Mouse (Mus musculus): ENCODE measurements at regions not wholly inside any gene's neighbourhood (a gene's known extent, or its start where the extent isn't known, plus 50 kb on each side); places are given as distances from the start of the nearest gene placed in this dataset.

GRCm38 (mm10) chr5:84687534-84687933 is 270.4 kb upstream of the Epha5 start (continued):
- TF ChIP-seq BHLHE40 (IDR thresholded peaks at IDR 0.05; ENCODE audit: low read depth, low read length): peak; percentile 90
- TF ChIP-seq IRF4 (IDR thresholded peaks at IDR 0.05; ENCODE audit: low read depth, low read length): peak; percentile 86
- TF ChIP-seq JUN (IDR thresholded peaks at IDR 0.05; ENCODE audit: insufficient read depth, low read depth, low read length): peak; percentile 73
- no peak for TF ChIP-seq UBTF (IDR thresholded peaks at IDR 0.05; ENCODE audit: low read depth, low read length)

GRCm38 (mm10) chr5:84655171-84655570 is 238.0 kb upstream of the Epha5 start:
- H3K9ac ChIP-seq (ENCODE audit: insufficient read depth, low read depth): no peak overlapping the region
- H3K79me2 ChIP-seq (replicated peaks; ENCODE audit: control insufficient read depth, extremely low read depth, insufficient read depth, poor library complexity, severe bottlenecking): no peaks in the 10 kb centered on the region
- no peak overlapping the region for H3K4me2 ChIP-seq (ENCODE audit: insufficient read depth, low read depth, poor library complexity, severe bottlenecking)
- H3K27me3 ChIP-seq (replicated peaks): no peaks in the 10 kb centered on the region
- in situ Hi-C loops (cut with MboI; ENCODE audit: low pct_ligation_motif_present, low pct_unique_long_range_greater_than_20kb, low sequenced_read_pairs) (no loop called here), dilution Hi-C loops (cut with MboI; ENCODE audit: extremely low pct_ligation_motif_present, extremely low pct_unique_long_range_greater_than_20kb, low sequenced_read_pairs) (no loop called here)
- no peak overlapping the region for H3K4me3 ChIP-seq (replicated peaks in 1 of 3; ENCODE audit: low read depth in 2 of 3, low read length in 2 of 3, poor library complexity in 1 of 3)
- H3K36me3 ChIP-seq (replicated peaks in 1 of 2; ENCODE audit: control insufficient read depth in 1 of 2, insufficient read depth in 1 of 2, low read length in 1 of 2): no peaks in the 10 kb centered on the region
- TF ChIP-seq POLR2A (IDR thresholded peaks at IDR 0.05; ENCODE audit: low read depth, low read length) (no peak), MYC (IDR thresholded peaks at IDR 0.05; ENCODE audit: low read depth, low read length) (no peak), BHLHE40 (IDR thresholded peaks at IDR 0.05; ENCODE audit: low read depth, low read length) (no peak), JUN (IDR thresholded peaks at IDR 0.05; ENCODE audit: insufficient read depth, low read depth, low read length) (no peak), SIN3A (IDR thresholded peaks at IDR 0.05; ENCODE audit: low read length) (no peak), ZKSCAN1 (IDR thresholded peaks at IDR 0.05; ENCODE audit: borderline replicate concordance, low read depth, low read length) (no peak), ZC3H11A (IDR thresholded peaks at IDR 0.05; ENCODE audit: low read depth, low read length) (no peak), MAFK (IDR thresholded peaks at IDR 0.05; ENCODE audit: insufficient replicate concordance, low read length) (no peak), ZNF384 (IDR thresholded peaks at IDR 0.05; ENCODE audit: low read depth, low read length) (no peak), USF2 (conservative IDR thresholded peaks at IDR 0.05; ENCODE audit: low read depth, low read length) (no peak), ETS1 (conservative IDR thresholded peaks at IDR 0.05; ENCODE audit: low read depth, low read length) (no peak), HCFC1 (IDR thresholded peaks at IDR 0.05; ENCODE audit: low read depth, low read length) (no peak), UBTF (IDR thresholded peaks at IDR 0.05; ENCODE audit: low read depth, low read length) (no peak), IRF4 (IDR thresholded peaks at IDR 0.05; ENCODE audit: low read depth, low read length) (no peak), JUND (conservative IDR thresholded peaks at IDR 0.05; ENCODE audit: low read depth, low read length) (no peak)
- peaks cover 7% of the 10 kb centered on the region for H3K9me3 ChIP-seq (replicated peaks; ENCODE audit: low read length)
- H3K4me1 ChIP-seq (ENCODE audit: control insufficient read depth in 1 of 2, insufficient read depth in 2 of 2): no peaks in the 10 kb centered on the region
- DNase-seq (ENCODE audit: extremely low read depth): no peak
- H3K27ac ChIP-seq (ENCODE audit: insufficient read depth, low read depth): no peak overlapping the region

- dilution Hi-C loops (cut with MboI; ENCODE audit: extremely low pct_ligation_motif_present, extremely low pct_unique_long_range_greater_than_20kb, low sequenced_read_pairs): no loop called here
Observed at GRCm38 (mm10) chr5:84635502-84635901, 218.3 kb upstream of the Epha5 start.

More at GRCm38 (mm10) chr5:84635502-84635901, 218.3 kb upstream of the Epha5 start:
- no peak overlapping the region for H3K9ac ChIP-seq (ENCODE audit: insufficient read depth, low read depth)
- no peaks in the 10 kb centered on the region for H3K79me2 ChIP-seq (replicated peaks; ENCODE audit: control insufficient read depth, extremely low read depth, insufficient read depth, poor library complexity, severe bottlenecking)
- H3K27me3 ChIP-seq (replicated peaks): no peaks in the 10 kb centered on the region
- TF ChIP-seq TBP (conservative IDR thresholded peaks at IDR 0.05; ENCODE audit: low read depth, low read length) (no peak), RCOR1 (conservative IDR thresholded peaks at IDR 0.05; ENCODE audit: low read depth, low read length) (no peak), POLR2A (IDR thresholded peaks at IDR 0.05; ENCODE audit: low read depth, low read length) (no peak), ETS1 (conservative IDR thresholded peaks at IDR 0.05; ENCODE audit: low read depth, low read length) (no peak), USF2 (conservative IDR thresholded peaks at IDR 0.05; ENCODE audit: low read depth, low read length) (no peak), ZMIZ1 (IDR thresholded peaks at IDR 0.05; ENCODE audit: low read depth, low read length) (no peak)
- peaks cover 18% of the 10 kb centered on the region for H3K9me3 ChIP-seq (replicated peaks; ENCODE audit: low read length)
- no peaks in the 10 kb centered on the region for H3K36me3 ChIP-seq (replicated peaks in 1 of 2; ENCODE audit: control insufficient read depth in 1 of 2, insufficient read depth in 1 of 2, low read length in 1 of 2)
- in situ Hi-C loops (cut with MboI; ENCODE audit: low pct_ligation_motif_present, low pct_unique_long_range_greater_than_20kb, low sequenced_read_pairs): no loop called here
- H3K4me2 ChIP-seq (ENCODE audit: insufficient read depth, low read depth, poor library complexity, severe bottlenecking): no peak overlapping the region
- no peak overlapping the region for H3K4me3 ChIP-seq (replicated peaks in 1 of 3; ENCODE audit: low read depth in 2 of 3, low read length in 2 of 3, poor library complexity in 1 of 3)
- H3K4me1 ChIP-seq (ENCODE audit: control insufficient read depth in 1 of 2, insufficient read depth in 2 of 2): no peaks in the 10 kb centered on the region
- no peak overlapping the region for H3K27ac ChIP-seq (ENCODE audit: insufficient read depth, low read depth)
- DNase-seq (ENCODE audit: extremely low read depth): no peak

All from CH12.LX (cell line).